Mouse (Mus musculus): ENCODE results near the gene Tor1aip2. TPM values are rescaled to one million over a fixed set of nuclear protein-coding genes. Genes with fewer than 3 reads are reported as not detected.

Gene Tor1aip2
- polyA plus RNA-seq, 1 experiment from 2014 or later: 104 TPM

DNA sequence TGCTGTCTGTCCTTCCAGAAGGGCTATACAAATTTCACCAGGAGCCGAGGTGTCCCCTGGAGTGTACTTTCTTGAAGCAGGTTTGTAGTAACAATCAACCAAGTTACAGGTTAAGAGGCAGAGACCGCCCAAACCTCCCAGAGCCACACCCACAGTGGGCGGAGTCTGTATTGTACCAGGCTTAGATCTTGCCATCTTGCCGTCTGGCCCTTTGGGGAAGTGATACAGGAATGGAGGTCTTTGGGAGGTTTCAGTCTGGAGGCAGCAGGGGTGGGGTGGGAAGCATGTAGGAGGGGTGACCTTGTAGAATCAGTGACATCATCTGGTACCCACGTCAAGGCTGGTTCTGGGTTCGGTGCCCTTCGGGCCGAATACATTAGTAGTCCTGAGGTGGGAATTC lies 54.4 kb downstream of the Tor1aip2 start:
- H3K9me3 ChIP-seq: no peaks in the 10 kb centered on the region
- 0 out of 2 replicates have a peak overlapping the region, but pooled peaks have one; percentile 44 for H3K27ac ChIP-seq
- no peak overlapping the region for H3K4me3 ChIP-seq
- H3K4me1 ChIP-seq: peaks cover 21% of the 10 kb centered on the region
- 0 out of 2 replicates have a peak, but pooled peaks cover 4% of the 10 kb centered on the region for H3K27me3 ChIP-seq (ENCODE audit: poor library complexity, severe bottlenecking)
- H3K36me3 ChIP-seq (replicated peaks): no peaks in the 10 kb centered on the region
- no peak for DNase-seq (ENCODE audit: extremely low spot score, low spot score)
- 79% methylated on average over 8 of the region's 8 CpGs for WGBS

DNA sequence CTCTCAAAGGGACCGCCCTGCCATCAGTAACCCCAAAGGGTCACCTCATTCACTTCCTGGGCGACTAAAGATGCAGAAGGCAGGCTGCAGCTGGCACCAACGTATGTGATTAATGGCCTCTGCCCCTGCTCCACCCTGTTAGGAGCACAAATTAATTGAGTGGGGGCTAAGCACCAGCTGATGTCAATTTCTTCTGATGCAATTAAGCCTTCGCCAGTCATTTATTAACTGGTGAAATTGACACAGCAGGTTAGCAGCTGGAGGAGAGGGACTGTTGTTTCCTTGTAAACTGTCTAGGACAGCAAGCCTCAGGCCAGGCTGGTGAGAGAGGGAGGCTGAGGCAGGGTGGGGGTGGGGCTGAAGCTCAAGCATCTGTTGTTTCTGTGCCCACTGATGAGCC lies 54.8 kb downstream of the Tor1aip2 start:
- DNase-seq (ENCODE audit: extremely low spot score, low spot score): no peak

DNA sequence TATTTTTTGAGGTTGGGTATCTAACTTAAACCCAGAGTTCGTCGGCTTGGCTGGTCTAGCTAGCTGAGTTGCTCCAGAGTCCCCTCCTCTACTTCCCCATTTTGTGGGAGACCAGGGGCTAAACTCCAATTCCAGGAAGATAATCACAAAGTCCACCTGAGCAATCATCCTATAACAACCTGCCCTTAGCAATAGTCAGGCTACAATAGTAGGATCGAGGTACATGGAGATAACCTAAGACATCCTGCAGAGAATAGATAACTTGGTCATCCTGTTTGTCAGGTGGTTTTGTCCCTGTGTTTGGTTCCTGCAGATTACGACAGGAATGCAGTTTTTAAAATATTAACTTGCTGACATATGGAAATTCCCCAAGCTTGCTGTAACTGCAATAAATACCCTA lies 56.6 kb downstream of the Tor1aip2 start:
- WGBS: 87% methylated on average over 4 of the region's 4 CpGs
- Histone ChIP-seq H3K27me3 (ENCODE audit: poor library complexity, severe bottlenecking) (0 out of 2 replicates have a peak, but pooled peaks cover 4% of the 10 kb centered on the region), H3K27ac (no peak overlapping the region), H3K4me1 (peaks cover 21% of the 10 kb centered on the region), H3K9me3 (no peaks in the 10 kb centered on the region), H3K36me3 (replicated peaks) (no peaks in the 10 kb centered on the region), H3K4me3 (no peak overlapping the region)
- no peak for DNase-seq (ENCODE audit: extremely low spot score, low spot score)

More for the DNA sequence above, 54.8 kb downstream of the Tor1aip2 start:
- no peaks in the 10 kb centered on the region for H3K36me3 ChIP-seq (replicated peaks)
- H3K4me1 ChIP-seq: peaks cover 21% of the 10 kb centered on the region
- 0 out of 2 replicates have a peak, but pooled peaks cover 4% of the 10 kb centered on the region for H3K27me3 ChIP-seq (ENCODE audit: poor library complexity, severe bottlenecking)
- no peak overlapping the region for H3K4me3 ChIP-seq
- peak overlapping the region; percentile 44; the same call in 1 of the 2 replicates for H3K27ac ChIP-seq
- 57% methylated on average over 4 of the region's 4 CpGs for WGBS
- H3K9me3 ChIP-seq: no peaks in the 10 kb centered on the region

DNA sequence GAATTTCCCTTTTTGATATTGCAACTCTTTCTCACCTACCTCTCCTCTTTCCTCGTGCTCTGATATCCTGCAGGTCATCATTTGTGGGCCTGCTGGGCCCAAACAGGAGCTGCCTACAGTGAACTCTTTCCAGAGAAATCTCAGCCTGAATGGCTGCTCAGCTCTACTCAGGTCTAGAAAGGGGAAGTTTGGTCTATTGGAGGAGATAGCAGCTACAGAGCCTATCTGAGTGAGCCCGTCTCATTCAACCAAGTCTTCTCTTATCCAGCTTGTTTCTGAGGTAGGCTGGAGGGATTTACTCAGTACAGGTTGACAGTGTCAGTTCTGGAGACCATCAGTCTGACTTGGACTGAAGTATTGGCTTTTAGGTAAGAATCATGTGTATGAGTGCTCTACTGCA lies 68.6 kb downstream of the Tor1aip2 start:
- Histone ChIP-seq H3K9me3 (peaks cover 15% of the 10 kb centered on the region; the same call in 1 of the 2 replicates), H3K4me1 (peaks cover 6% of the 10 kb centered on the region), H3K4me3 (no peak overlapping the region), H3K27me3 (ENCODE audit: poor library complexity, severe bottlenecking) (no peaks in the 10 kb centered on the region), H3K36me3 (replicated peaks) (no peaks in the 10 kb centered on the region), H3K27ac (no peak overlapping the region)
- DNase-seq (ENCODE audit: extremely low spot score, low spot score): no peak
- 82% methylated on average over 2 of the region's 2 CpGs for WGBS

DNA sequence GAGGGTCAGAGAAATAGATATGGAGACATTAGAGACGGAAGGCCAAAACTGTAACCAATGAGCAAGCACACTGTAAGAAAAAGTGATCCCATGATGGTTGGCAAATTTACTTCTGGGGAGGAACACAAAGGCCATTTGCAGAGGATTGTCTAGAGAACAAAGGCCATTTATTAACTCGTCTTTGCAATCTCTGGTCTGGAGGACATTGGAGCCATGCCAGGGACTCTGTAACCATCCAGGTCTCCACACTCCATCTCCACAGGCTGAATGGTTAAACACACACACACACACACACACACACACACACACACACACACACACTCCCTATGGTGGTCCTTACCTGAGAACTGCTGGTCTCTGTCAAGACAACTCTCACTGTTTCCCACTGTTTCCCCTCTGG lies 70.2 kb downstream of the Tor1aip2 start:
- Histone ChIP-seq H3K36me3 (replicated peaks) (no peaks in the 10 kb centered on the region), H3K4me1 (peaks cover 9% of the 10 kb centered on the region), H3K4me3 (no peak overlapping the region), H3K9me3 (peaks cover 15% of the 10 kb centered on the region; the same call in 1 of the 2 replicates), H3K27ac (no peak overlapping the region), H3K27me3 (ENCODE audit: poor library complexity, severe bottlenecking) (no peaks in the 10 kb centered on the region)
- DNase-seq (ENCODE audit: extremely low spot score, low spot score): no peak
- WGBS: 82% methylated on average over 2 of the region's 2 CpGs

DNA sequence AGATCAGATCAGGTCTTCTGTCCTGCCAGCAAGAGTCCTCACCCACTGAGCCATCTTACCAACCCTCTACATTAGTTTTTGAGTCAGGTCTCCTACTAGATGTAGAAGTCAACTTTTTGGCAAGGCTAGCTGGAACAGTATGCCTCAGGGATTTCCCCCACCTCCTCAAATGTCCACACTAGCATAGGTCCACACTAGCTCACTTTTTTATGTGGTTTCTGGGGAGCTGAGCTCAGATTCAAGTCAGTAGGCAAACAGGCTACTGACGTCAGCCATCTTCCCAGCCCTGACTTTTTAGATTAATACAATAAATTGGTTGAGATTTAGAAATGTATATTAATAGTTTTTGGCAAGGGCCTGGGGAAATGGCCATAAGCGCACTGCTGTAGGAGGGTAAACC lies 72.2 kb downstream of the Tor1aip2 start:
- Histone ChIP-seq H3K36me3 (replicated peaks) (no peaks in the 10 kb centered on the region), H3K4me1 (peaks cover 17% of the 10 kb centered on the region), H3K27ac (no peak overlapping the region), H3K27me3 (ENCODE audit: poor library complexity, severe bottlenecking) (no peaks in the 10 kb centered on the region), H3K9me3 (peaks cover 3% of the 10 kb centered on the region; the same call in 1 of the 2 replicates), H3K4me3 (no peak overlapping the region)
- WGBS: 87% methylated on average over 2 of the region's 2 CpGs
- DNase-seq (ENCODE audit: extremely low spot score, low spot score): no peak

DNA sequence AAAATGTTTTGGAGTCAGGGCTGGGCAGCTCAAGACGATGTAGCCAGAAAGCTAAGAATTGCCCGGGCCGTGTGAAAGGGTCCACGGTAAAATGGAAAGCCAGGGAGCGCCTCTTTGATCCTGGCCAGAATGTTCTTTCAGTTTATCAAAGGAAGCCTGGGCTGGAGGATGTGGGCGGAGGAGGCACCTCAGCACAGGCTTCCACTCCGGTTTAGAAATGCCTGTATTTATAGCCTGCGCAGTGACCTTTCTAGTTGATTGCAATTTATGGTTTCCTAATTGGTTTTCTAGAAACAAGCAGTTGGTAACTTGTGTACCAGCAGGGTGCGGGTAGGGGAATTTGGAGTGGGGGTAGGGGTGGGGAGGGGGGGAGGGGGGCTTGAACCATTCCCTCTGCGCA lies 73.2 kb downstream of the Tor1aip2 start:
- WGBS: 45% methylated on average over 10 of the region's 10 CpGs
- H3K36me3 ChIP-seq (replicated peaks): no peaks in the 10 kb centered on the region
- no peak overlapping the region for H3K27ac ChIP-seq

DNA sequence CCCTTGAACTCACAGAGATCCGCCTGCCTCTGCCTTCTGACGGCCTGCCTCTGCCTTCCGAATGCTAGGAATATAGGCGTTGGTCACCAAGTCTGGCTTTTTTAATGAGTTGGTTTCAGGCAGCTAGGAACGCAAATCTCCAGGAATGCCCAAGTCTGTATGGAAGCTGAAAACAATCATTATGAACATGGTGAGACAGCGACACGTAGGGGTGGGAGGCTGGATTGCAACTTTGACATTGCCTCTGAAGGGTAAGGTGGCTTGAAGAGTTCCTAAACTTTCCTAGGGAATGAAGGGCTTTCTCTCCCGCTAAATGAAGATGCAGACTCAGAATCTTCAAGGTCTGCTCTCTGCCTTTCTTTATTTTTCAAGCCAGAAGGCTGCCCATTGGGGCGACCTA lies 75.9 kb downstream of the Tor1aip2 start:
- Histone ChIP-seq H3K27ac (no peak overlapping the region), H3K27me3 (ENCODE audit: poor library complexity, severe bottlenecking) (no peaks in the 10 kb centered on the region), H3K9me3 (no peaks in the 10 kb centered on the region), H3K4me3 (no peak overlapping the region), H3K36me3 (replicated peaks) (no peaks in the 10 kb centered on the region), H3K4me1 (peaks cover 28% of the 10 kb centered on the region)
- DNase-seq (ENCODE audit: extremely low spot score, low spot score): no peak
- WGBS: 75% methylated on average over 9 of the region's 9 CpGs

More for the DNA sequence above, 73.2 kb downstream of the Tor1aip2 start:
- no peak for DNase-seq (ENCODE audit: extremely low spot score, low spot score)
- Histone ChIP-seq H3K4me1 (peaks cover 17% of the 10 kb centered on the region), H3K9me3 (peaks cover 3% of the 10 kb centered on the region; the same call in 1 of the 2 replicates), H3K4me3 (no peak overlapping the region), H3K27me3 (ENCODE audit: poor library complexity, severe bottlenecking) (no peaks in the 10 kb centered on the region)

DNA sequence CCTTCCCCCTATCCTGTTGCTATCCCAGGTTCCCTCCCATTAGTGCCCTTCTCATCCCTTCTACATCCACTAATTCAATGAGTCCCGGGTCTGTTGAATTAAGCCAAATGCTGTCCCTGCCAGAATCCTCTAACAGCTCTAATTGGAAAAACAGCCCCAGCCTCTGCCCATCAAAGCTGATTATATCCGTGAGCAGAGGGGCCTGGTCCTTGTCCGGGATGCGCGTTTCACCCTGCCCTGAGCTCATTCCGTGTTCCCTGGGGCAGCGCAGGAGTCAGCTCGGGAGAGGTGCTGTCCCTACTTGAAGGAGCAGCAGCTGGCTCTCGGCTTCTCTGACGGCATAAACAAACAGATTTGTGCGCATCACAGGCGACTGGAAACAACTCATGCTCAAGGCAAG lies 76.5 kb downstream of the Tor1aip2 start:
- Histone ChIP-seq H3K27ac (no peak overlapping the region), H3K4me1 (peaks cover 28% of the 10 kb centered on the region), H3K27me3 (ENCODE audit: poor library complexity, severe bottlenecking) (no peaks in the 10 kb centered on the region), H3K4me3 (no peak overlapping the region), H3K36me3 (replicated peaks) (no peaks in the 10 kb centered on the region), H3K9me3 (no peaks in the 10 kb centered on the region)
- 40% methylated on average over 12 of the region's 12 CpGs for WGBS
- DNase-seq (ENCODE audit: extremely low spot score, low spot score): no peak

DNA sequence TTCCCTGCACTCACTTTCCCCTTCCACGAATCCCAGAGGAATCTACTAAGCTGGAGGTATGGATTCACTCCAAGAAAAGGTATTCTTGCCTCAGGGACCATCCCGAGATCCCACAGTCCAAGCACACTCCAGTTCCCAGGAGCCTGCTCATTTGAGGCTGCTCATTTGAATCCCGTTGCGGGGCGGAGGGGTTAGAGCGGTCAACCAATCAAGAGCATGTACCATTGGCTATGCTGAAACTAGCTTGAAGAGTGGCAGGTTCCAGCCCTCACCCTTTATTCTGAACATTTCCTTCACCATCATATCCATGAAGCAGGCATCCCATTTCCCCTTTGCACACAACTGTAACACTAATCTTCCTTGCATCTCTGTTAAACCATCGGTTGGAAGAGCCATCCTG lies 76.9 kb downstream of the Tor1aip2 start:
- WGBS: 66% methylated on average over 7 of the region's 7 CpGs
- peaks cover 28% of the 10 kb centered on the region for H3K4me1 ChIP-seq
- no peaks in the 10 kb centered on the region for H3K9me3 ChIP-seq
- no peak for DNase-seq (ENCODE audit: extremely low spot score, low spot score)
- H3K27me3 ChIP-seq (ENCODE audit: poor library complexity, severe bottlenecking): no peaks in the 10 kb centered on the region
- no peaks in the 10 kb centered on the region for H3K36me3 ChIP-seq (replicated peaks)
- H3K4me3 ChIP-seq: no peak overlapping the region
- H3K27ac ChIP-seq: no peak overlapping the region

DNA sequence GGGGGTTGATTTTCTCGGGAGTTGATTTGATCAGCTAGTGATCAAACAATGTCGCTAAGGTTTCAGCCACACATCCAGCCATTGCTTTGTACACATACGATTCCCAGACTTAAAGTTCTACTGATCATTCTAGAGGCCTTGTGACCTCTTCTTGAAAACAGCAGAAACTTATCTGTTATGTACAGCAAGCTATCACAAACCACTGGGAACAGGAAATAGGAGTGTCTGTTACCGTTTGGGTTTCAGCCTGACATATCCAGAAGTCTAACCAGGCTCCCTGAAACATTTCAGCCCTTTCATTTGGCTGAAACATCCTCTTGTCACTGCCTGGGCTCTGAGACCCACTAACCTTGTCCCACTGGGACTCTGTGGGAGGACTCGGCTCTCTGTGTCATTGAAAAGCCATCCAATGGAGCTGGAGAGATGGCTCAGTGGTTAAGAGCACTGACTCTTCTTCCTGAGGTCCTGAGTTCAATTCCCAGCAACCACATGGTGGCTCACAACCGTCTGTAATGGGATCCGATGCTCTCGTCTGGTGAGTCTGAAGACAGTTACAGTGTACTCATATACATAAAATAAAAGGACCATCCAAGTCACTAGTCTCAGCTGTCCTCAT lies 78.8 kb downstream of the Tor1aip2 start:
- H3K4me3 ChIP-seq: no peak overlapping the region
- H3K27me3 ChIP-seq (ENCODE audit: poor library complexity, severe bottlenecking): no peaks in the 10 kb centered on the region
- H3K9me3 ChIP-seq: no peaks in the 10 kb centered on the region
- peaks cover 20% of the 10 kb centered on the region for H3K4me1 ChIP-seq
- H3K36me3 ChIP-seq (replicated peaks): no peaks in the 10 kb centered on the region
- no peak for DNase-seq (ENCODE audit: extremely low spot score, low spot score)
- WGBS: 79% methylated on average over 8 of the region's 8 CpGs
- H3K27ac ChIP-seq: no peak overlapping the region

DNA sequence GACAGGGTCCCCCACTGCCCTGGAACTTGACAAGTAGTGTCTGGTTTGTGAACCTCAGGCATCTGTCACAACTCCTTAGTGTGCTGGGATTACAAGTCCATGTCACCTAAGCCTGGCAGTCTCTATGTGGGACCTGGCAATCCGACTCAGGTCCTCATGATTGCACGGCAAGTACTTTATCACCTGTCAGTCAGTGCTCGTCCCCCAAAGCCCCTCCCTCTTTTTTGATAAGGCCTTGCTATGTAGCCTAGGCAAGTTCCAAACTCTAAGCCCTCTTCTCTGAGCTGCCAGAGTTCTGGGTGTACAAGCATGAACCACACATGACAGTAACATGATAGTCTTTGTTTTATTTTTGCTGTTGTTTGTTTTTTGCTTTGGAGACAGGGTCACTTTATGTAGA lies 81.6 kb downstream of the Tor1aip2 start:
- H3K4me1 ChIP-seq: peaks cover 15% of the 10 kb centered on the region
- H3K36me3 ChIP-seq (replicated peaks): no peaks in the 10 kb centered on the region
- H3K27ac ChIP-seq: no peak overlapping the region
- no peaks in the 10 kb centered on the region for H3K27me3 ChIP-seq (ENCODE audit: poor library complexity, severe bottlenecking)
- WGBS: 76% methylated on average over 3 of the region's 3 CpGs
- no peaks in the 10 kb centered on the region for H3K9me3 ChIP-seq
- H3K4me3 ChIP-seq: no peak overlapping the region
- no peak for DNase-seq (ENCODE audit: extremely low spot score, low spot score)
